Mouse (Mus musculus): Measurements from ENCODE around the gene Aanat. TPM values are rescaled to one million over a fixed set of nuclear protein-coding genes. Genes with fewer than 3 reads are reported as not detected.

Aanat gene
- not detected for polyA plus RNA-seq (2017; shearing (Covaris generic))

DNA sequence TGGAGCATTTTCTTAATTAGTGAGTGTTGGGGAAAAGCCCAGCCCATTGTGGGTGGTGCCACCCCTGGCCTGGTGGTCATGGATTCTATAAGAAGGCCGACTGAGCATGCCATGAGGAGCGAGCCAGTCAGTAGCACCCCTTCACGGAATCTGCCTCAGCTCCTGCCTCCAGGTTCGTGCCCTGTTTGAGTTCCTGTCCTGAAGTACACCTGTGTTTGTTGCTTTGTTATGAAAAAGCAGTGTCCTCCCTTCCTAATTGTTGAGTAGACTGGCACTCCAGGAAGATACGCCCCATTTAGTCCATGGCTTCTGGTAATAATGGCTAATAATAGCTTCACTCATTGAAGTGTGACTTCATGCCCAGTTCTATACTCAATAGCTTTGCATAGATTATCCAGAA is at the start of gene Aanat:
Gene Aanat (plus strand): TSS at position 123 of the 400 bp plus-strand sequence.
- ATAC-seq = no peak

DNA sequence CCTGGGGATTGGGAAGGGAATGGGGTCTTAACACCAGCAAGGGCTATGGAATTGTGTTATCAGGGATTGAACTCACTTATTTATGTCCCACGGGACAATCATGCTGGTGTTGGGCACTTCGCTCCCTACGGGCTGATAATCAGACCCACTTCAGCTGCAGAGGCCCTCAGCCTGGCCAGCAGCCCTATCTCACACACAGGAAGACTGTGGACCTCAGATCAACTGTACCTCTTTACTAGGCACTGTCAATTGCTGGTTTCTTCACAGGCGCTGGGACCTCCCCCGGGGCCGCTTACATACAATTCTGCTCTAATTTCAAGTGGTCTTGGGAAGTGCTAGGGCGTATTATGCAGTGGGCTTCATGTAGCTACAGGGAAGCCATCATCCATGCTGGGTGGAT is 49.5 kb upstream of the Aanat start:
- no peak for ATAC-seq

DNA sequence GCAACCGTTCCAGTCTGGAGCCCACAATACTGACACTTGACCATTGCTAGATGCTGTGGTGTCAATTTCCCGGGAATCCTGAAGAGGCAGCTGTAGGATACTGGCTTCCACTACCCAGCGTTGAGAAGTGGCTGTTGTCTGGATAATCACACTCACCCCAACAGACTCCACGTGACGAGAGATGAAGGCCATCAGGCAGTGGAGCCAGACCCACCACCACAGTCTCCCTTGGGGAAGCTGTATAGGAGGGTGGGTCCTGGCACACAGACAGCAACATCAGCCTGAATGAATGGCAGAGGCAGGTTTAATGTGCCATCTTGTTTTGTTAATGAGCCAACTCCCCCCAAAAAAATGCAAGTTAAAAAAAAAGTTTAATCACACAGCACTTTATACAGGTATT is 48.8 kb upstream of the Aanat start:
- ATAC-seq = no peak

DNA sequence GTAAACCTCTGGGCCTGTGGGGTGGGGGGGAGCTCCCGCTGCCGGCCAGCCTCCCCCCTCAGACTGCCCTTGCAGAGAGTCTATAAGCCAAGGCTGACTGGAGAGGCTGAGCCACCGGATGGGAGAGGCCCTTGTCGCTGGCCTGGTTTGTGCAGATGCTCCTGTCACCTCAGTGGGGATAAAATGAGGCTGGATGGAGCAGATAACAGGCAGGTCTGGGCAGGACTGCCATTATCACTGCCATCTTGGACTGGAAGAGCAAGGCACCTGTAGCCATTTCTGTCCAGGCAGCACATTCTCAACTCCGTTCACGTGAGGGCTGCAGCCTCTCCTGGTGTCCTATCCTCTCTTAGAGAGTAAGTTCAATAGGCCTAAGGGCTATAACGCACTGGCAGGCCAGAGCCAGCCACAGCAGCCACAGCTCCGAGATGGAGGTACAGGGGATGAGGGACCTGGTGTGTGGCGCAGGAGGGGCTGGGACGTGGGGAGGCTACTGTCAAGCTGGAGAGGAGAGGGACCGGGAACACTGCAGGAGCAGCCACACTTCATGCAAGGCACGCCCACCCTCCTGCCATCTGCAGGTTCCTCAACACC is 48.0 kb upstream of the Aanat start:
- no peak for ATAC-seq

DNA sequence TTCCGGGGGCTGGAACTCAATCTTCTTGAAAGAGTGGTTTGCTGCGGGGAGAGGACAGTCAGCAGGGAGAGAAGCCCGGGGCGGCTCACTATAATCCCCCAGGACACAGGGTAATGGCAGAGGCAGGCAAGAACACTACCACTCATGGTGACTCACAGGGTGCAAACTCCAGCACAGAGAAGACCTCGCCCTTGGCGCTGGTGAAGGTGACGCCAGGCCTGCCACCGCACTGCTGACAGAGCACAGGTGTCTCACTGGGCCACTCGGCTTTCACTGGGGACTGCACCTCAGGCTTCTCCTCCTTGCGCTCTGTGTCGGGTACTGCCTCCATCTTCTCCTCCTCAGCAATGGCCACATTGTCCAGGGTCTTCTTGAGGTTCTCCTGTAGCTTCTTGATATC is 45.0 kb upstream of the Aanat start:
- ATAC-seq = no peak

DNA sequence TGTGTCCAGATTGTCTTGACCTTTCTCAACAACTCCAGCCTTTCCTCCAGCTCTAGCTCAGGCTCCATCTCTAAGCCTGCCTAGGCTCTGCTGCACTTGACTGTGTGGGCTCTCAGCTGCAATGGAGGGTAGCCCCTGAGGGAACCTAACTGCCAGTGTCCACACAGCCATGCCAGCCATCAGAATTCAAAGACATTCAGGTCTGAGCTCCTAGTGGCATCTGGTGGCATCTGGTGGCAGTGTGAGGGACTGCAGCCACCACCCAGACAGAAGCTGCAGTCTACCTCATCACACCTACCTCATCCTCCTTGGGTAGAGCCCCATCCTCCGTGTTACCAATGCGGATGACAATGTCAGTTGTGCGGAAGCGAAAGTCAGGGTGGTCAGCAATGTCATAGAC is 43.1 kb upstream of the Aanat start:
- no peak for ATAC-seq

DNA sequence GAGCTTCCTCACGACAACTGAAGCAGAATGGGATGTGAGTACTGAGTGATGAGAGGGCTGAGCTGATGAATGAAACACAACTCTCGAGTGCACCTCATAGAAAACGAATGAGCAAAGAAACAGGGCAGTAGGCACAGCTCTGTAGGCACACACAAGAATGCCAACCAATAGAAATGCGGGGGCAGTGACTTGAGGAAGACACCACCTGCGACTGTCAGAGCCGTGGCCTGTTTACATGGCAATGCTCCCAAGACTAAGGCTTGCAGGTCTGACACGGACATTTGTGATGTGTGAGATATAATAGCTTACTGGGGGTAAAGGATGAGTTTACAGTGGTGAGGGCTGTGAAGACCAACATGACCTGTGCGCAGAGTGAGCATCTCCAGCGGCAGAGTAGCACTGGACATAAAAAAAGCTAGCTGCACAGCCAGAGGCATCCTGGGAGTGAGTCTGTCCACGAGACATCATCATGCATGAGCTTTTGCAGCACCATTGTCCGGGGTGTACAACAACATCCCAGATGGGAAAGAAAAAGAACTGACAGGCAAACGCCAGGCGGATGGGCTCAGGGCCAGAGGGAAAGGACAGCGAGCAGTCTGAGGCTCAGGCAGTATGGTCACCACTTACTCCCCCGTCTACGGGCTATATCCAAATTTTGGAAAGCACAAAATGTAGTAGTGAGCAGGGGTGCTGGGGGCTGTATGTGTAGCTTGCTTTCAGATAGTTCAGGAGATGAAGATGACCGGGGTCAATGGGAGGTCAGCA is 38.8 kb upstream of the Aanat start:
- ATAC-seq = no peak

DNA sequence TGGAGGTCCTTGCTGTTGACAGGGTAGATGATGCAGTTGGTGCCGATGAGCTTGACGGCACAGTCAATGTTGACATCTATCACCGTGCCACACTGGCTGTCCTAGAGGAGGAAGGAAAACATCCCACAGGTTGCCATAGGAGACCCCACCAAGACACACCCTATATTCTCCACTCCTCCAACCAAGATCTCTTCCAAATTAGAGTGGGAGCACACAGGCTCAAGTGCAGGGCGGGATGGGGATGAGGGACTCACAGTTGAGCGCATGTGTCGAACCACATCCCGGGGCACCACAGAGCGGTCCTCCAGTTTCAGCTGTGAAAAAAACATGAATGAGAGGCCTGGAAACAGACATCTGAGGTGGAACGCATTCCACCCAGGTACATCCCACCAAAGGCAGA is 37.5 kb upstream of the Aanat start:
- no peak for ATAC-seq

DNA sequence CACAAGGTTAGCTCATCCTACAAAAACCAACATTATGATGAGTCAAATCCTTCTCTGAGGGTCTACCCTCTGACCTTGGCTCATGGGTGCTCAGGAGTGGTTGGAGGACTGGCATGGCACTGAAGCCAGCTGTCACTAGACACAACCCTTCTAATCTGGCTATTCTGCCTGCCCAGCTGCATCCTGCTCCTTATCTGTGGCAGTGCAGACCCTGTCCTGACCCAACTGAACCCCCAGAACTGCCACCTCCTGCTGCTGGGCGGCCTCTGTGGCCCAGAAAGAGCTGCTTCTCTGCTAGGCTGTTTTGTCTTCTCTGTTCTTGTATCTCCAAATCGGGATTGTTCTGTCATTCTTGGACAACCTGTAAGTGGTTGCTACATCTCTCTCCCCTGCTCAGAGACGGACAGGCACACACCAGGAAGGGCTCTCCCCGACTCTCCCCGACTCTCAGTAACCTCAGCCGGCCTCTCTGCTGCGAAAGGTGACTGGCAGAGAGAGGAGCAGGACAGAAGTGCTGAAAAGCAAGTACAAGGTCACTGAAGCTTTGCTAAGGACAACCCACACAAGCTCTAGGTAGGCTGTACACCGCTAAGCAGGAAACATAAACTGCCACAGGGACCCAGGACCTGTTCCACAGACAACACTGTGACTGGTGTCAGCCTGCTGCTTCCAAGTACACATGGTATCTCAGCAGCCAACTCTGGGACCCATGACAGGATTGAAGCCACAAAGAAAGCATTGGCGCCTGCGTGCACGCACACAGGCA is 36.8 kb upstream of the Aanat start:
- ATAC-seq = no peak

DNA sequence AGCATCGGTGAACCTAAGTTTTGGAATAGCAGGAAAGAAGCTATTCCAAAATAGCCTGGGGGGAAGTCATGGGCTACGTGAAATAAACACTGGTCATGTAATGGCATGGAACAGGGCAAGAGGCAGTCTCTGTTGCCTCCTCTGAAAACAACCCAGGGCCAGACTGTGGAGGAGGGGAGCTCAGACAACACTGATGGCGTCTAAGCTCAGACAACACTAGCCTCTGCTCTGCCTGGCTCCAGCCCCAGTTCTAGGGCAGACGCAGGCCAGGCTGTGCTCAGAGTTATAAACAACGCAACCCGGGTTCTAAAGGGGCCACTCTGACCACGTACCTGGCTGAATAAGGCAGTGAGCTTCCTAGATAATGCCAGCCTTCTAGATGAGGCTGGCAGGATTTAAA is 35.5 kb upstream of the Aanat start:
- no peak for ATAC-seq

DNA sequence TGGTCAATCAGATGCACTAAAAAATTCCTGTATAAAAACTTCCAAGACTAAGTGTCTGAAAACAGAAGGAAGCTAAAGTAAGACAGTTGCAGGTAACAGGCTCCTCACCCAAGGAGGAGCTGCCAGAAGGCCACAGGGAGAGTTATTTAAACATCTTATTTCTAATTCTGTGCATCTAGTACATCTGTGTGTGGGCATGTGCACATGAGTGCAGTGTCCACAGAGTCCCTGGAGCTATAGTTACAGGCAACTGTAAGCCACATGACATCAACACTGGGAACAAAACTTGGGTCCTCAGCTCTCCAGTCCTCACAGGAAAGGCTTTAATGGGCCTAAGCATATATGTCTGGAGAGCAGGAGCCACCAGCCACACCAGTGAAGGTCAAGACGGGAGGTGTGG is 34.0 kb upstream of the Aanat start:
- ATAC-seq = no peak

DNA sequence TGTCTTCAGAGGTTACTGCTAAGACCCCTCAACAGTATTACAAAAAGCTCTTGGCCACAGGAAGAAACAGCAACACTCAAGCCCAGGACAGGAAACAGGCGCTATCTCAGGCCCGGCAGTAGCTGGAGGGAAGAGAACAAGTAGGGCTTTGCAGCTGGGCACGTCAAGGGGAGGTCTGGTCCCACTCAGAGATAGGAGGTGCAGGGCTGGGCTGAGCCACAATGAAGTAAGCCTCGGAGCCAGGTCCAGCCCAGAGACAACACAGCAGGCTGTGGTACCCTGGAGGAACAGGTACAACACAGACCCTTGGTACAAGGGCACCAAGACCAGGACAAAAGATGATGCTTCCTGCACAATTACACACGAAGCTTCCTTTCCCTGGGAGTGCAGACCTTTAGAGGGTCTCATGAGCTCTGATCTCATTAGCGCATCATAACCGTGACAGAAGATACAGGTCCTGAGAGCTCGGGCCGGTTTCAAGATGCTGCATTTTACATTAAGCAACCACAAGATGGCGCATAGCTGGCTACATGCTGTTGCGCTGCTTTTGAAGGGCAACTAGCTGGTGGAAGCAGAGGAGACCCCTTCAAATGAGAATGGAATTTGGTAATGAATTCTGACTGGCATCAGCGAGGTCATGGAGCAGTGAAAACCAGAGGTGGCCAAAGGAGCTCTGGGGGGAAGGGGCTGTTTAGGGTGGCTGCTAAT is 31.9 kb upstream of the Aanat start:
- no peak for ATAC-seq

DNA sequence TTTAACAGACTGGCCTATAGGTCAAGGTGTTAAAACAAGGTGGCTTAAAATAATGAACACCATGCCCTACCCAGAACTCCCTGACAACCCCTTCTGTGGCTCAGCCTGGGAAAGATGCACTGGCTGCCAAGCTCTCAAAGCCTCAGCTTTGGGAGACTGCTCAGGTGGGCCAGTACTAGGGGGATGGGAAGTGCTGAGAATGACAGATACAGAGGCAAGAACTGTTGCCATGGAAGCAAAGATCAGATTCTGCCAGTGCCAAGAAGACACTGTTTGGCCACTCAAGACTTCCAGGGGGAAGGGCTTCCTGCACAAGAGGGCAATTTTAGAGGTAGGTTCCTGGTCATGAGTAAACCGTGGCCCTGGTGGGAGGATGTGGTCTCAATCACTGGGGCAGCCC is 30.7 kb upstream of the Aanat start:
- no peak for ATAC-seq

DNA sequence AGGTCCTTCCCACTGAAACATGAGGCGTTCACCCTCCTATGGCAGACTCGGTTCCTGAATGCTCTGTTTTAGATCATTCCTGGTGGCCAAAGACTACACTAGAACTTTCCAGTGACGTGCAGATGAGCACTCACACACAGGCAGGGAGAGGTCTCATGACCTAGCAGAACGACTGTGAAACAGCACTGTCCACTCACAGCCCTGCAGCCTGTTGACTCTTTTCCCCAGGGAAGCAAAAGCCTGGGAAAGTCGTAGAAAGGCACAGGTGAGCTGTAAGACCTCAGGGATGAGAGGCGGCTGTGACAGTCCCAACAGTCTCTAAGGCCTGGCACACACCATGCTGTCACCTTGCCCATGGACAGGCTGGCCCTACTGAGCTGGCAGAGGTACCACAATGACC is 29.9 kb upstream of the Aanat start:
- no peak for ATAC-seq

DNA sequence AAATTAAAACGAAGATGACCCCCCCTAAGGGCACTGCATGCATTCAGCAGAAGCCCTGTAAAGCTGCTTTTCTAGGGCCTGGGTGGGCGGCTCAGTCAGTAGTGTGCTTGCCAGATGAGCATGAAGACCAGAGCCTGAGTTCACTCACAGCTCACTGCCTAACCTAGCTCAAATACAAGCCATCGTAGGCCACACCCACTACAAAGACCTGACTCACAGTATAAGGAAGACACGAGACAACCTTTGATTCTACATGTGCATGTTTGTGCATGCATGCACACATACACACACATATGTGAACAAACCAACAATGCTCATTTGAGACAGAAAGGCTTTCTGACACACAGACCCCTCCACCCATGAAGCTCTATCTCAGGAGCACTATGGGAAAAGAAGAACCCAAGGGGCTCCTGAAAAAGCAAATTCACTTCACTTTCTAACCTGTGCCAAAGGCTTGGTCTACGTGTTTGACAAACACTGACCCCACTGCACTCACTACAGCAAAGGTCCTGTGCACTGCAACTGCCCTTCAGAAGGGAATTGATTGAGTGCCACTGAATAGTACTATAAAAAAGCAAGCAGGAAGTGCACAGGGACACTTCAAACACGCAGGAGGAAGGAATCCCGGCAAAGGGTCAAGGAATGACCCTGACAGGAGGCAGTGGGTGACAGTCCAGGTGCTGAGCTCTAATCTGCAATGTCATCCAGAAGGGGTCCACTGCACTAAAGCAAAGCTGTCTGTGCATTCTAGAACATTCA is 20.8 kb upstream of the Aanat start:
- ATAC-seq = no peak

DNA sequence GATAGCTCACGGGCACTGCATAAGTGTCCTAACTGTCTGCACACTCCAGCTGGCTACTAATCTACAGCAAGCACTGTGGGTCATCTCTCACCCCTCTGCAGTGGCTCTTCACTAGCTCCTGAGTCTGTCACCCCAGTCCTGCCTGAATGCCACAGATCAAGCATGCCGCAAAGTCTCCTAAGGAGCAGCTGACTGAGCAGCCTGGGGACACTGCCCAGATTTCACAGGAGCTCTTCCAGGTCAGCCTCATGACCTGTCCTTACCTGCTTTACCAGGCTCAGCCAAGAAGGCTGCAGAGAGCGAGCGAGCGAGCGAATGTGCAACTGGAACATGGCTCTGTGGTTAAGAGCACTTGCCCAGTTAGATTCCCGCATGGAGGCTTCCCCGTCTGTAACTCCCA is 18.7 kb upstream of the Aanat start:
- no peak for ATAC-seq

DNA sequence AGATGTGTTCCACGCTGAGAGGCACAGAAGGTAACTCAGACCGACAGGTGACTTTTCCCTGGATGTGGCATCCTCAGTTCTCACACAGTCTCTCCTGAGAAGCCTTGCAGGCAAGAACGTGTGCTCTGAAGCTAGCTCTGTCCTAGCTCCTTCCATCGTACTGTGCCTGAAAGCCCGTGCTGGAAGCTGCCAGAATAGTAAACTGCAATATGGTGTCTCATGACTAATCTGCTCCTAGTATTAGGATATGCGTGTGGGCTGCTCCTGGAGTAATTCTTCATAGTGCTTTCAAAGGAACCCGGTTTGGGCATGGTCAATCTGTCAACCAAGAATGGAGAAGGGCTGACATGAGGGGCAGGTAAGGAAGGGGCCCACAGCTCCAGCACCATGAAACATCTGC is 15.4 kb upstream of the Aanat start:
- ATAC-seq = no peak

DNA sequence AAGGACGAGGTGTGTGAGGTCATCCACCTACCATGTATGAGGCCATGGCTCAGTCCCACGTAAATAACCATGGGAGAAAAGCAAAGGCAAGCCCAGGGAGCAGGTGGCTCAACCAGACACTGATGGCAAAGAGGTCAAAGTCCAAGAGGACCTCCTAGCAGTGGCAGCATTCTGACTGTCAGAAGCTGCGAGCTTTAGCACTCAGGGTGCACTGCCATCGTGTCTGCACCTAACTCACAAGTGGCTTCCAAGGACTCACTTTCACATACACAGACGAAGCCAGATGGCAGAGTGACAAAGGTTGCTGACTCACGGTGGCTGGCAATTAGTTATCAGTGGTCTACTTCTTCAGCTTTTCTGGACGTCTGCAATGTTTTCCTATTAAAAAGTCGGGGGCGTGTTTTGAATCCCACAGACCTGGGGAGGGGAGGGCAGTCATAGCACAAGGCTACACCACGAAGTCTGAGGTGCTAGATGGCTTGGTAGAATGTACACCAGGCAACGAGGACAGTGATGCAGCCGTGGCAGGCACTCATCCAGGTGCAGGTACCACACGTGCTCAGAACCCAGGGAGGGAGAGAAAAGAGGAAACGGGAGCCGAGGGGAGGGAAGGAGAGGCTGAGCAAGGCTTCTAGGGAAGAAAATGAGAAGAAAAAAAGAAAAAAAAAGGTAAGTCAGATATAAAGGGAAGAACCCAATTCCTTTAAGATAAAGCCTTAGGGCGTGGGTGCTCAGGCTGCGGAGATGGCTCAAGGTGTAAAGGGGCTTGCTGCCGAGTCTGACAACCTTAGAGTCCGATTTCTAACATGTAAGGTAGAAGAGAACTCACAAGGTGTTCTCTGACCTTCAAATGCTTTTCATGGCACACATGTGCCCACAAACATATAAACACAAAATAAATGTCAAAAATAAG is 14.2 kb upstream of the Aanat start:
- no peak for ATAC-seq

DNA sequence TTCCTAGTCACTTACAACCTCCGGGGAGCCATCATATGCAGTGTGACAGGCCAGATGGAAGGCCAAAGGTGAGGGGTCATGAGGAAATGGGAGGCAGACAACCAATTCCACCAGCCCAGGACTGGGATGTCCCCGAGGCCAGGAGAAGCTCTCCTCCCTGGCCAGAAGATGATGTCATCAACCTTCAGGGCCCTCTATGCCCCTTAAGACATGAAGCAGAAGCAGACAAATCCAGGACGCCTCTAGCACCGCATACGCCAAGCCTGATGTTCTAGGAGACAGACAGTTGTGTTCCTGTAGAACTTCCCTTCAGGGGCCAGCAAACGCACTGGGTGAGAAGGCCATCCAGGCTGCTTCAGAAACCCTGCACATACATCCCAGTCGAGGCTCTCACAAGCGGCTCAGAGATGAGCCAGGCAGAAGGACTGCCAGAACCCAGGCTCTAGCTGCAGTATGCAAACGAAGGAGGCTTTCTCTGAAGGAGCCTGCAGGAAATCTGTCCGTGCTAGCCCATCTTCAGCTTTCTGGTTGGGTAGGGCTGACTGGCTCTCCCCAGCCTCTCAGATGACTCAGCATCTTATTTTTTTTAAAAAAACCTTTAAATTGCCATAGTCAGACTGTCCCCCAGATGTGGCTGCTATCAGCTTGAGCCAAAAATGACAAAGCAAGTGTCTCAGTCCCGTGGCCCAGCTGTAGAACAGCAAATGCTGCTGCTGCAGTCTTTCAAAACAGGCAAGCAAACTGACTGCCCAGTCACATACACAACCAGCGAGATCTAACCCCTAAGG is 13.3 kb upstream of the Aanat start:
- ATAC-seq = no peak

DNA sequence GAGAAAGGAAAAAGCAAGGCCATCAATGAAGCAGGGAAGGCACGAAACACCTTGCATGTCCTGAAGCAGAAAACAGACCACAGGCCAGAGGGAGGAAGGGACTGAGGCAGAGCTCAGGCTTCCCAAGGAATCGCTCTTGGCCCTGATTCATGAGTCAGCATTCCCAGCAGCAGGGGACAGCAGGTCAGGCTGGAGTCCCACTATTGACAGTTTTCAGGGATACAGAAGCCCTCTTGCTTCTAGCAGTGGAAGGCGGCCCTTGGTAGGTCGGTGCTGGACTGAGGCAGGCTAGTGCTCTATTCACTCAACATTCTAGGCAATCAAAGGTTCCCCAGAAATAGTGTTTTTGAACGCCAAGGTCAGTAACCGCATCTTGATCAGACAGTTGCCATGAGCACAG is 11.7 kb upstream of the Aanat start:
- no peak for ATAC-seq

DNA sequence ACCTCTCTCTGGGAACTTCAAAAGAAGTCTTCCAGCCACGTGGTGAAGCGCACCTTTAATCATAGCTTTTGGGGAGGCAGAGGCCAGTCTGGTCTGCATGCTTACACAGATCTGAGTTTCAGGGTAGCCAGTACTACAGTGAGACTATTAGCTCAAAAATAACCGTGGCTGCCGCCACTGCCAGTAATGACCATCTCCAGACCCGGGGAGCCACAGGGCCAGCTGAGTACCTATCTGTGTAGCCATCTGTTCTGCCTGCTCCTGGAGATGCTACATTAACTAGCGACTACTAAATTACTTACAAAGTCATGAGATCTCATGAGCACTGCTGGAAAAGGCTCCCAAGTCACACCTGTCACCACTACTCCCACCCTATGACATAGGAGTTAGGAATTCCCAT is 11.2 kb upstream of the Aanat start:
- no peak for ATAC-seq
